Mouse (Mus musculus): ENCODE data around the gene Klhdc8b. TPM values are rescaled to one million over a fixed set of nuclear protein-coding genes. Genes with fewer than 3 reads are reported as not detected.

Gene Klhdc8b
- total RNA-seq, 2 experiments from 2014 or later, result 4.1 to 4.6 TPM

DNA sequence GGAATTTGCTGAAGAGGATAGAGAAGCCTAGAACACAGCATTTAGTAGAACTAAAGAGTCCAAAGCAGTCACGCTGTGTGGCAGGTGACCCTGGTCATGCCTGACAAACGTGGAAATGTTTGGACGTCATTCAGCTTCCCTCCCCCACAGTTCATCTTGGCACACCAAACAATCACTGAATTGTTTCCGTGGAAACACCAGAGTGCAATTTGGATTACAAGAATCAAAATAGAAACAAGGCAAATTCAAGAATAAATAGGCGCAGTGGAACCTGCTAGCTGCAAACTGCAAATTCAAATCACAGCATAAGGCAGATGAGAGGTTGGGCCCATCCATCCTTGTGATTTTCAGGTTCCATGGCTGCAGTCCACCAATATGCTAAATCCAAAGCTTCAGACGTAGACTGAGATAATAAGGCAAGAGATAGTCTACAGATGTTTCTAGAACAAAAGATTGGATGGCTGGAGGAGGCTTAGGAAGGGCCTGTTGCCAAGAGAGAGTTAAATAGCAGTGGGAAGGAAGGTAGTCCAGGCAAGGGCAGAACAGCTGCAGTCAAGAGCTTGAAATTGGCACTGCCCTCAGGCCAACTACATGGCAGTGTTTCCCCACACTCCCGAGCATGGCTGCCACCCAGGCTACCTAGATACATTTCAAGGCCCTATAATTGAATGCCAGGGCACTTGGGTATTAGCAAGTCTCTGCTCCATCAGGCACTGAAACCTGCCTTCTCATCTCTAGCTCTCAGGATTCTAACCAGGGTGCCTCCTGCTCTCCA is 60.0 kb downstream of the Klhdc8b start:
- peak; percentile 67 for DNase-seq
- intact Hi-C loops (cut with DNase I; ENCODE audit: low total_unique reads), result no loop called here

DNA sequence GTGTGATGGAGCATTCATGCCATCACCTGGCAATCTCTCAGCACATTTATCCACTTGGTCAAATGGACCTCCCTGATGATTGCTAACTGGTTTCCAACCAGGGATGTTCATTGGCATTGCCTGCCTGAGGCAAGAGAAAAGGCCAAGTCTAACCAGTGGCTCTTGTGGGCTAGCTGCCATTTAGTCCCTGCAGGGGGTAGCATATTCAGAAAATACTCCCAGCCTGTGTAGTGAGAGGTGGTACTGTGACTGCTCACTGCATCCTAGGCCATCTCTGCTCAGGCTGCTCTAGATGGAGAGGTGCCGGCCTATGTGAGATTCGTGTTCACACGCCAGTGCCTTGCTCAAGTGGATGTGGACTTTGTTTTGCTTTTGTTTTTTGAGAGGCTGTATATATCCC is 63.1 kb downstream of the Klhdc8b start:
- DNase-seq, result no peak
- intact Hi-C loops (cut with DNase I; ENCODE audit: low total_unique reads), result no loop called here

Other genes starting within 250 kb of the Klhdc8b start
- 100 to 1,000 TPM; 232 to 238 TPM for gene Dag1, start 197.6 kb downstream of the Klhdc8b start, total RNA-seq (2021)
- 1 to 10 TPM; 9.3 to 9.8 TPM for gene Nicn1, start 171.2 kb downstream of the Klhdc8b start, total RNA-seq (2021)
- gene Amt, start 164.7 kb downstream of the Klhdc8b start, total RNA-seq (2021), result 1 to 10 TPM in 1 of 2 experiments, under 1 TPM in 1; 0.76 to 1.3 TPM
- 100 to 1,000 TPM; 159 to 177 TPM for gene Rhoa, start 155.5 kb downstream of the Klhdc8b start, total RNA-seq (2021)
- gene Tcta, start 155.4 kb downstream of the Klhdc8b start, total RNA-seq (2021), result 10 to 100 TPM; 24.7 to 26.9 TPM
- gene Gpx1, start 122.7 kb downstream of the Klhdc8b start, total RNA-seq (2021), result 10 to 100 TPM; 86.5 to 98.0 TPM
- gene Usp4, start 113.7 kb downstream of the Klhdc8b start, total RNA-seq (2021), result 10 to 100 TPM; 56.6 to 62.4 TPM
- gene 1700102P08Rik, start 68.8 kb downstream of the Klhdc8b start, total RNA-seq (2021), result under 1 TPM; 0.31 to 0.42 TPM
- gene Ccdc36, start 33.1 kb downstream of the Klhdc8b start, total RNA-seq (2021), result under 1 TPM in 1 of 2 experiments, not detected in 1; 0.16 TPM
- gene BC048562, start 25.1 kb downstream of the Klhdc8b start, total RNA-seq (2021), result not detected
- 10 to 100 TPM; 15.6 to 17.5 TPM for gene Ccdc71, start 1.1 kb downstream of the Klhdc8b start, total RNA-seq (2021)
- 100 to 1,000 TPM; 118 to 125 TPM for gene Lamb2, start 18.2 kb upstream of the Klhdc8b start, total RNA-seq (2021)
- 10 to 100 TPM; 85.9 to 92.0 TPM for gene Usp19, start 29.0 kb upstream of the Klhdc8b start, total RNA-seq (2021)
- 10 to 100 TPM; 65.9 to 72.6 TPM for gene Qars, start 46.1 kb upstream of the Klhdc8b start, total RNA-seq (2021)
- 10 to 100 TPM; 58.8 to 59.5 TPM for gene Qrich1, start 55.2 kb upstream of the Klhdc8b start, total RNA-seq (2021)
- 10 to 100 TPM; 50.6 to 55.4 TPM for gene Impdh2, start 98.7 kb upstream of the Klhdc8b start, total RNA-seq (2021)
- gene Ndufaf3, start 105.9 kb upstream of the Klhdc8b start, total RNA-seq (2021), result 10 to 100 TPM; 30.0 to 32.9 TPM
- gene Dalrd3, start 108.3 kb upstream of the Klhdc8b start, total RNA-seq (2021), result 1 to 10 TPM; 7.0 to 7.9 TPM
- 10 to 100 TPM in 1 of 2 experiments, 1 to 10 TPM in 1; 6.9 to 10.4 TPM for gene Wdr6, start 117.2 kb upstream of the Klhdc8b start, total RNA-seq (2021)
- gene P4htm, start 136.1 kb upstream of the Klhdc8b start, total RNA-seq (2021), result 1 to 10 TPM; 4.0 to 4.1 TPM
- gene Arih2, start 187.8 kb upstream of the Klhdc8b start, total RNA-seq (2021), result 10 to 100 TPM; 49.0 to 53.4 TPM
- 10 to 100 TPM; 59.0 to 84.8 TPM for gene Slc25a20, start 200.5 kb upstream of the Klhdc8b start, total RNA-seq (2021)
- 100 to 1,000 TPM in 1 of 2 experiments, 10 to 100 TPM in 1; 92.4 to 112 TPM for gene Prkar2a, start 227.7 kb upstream of the Klhdc8b start, total RNA-seq (2021)